Mouse (Mus musculus): ENCODE results near the gene Ccdc96. TPM values are rescaled to one million over a fixed set of nuclear protein-coding genes. Genes with fewer than 3 reads are reported as not detected.

Gene Ccdc96
- polyA plus RNA-seq, 1 experiment from 2014 or later, result 0.44 TPM

DNA sequence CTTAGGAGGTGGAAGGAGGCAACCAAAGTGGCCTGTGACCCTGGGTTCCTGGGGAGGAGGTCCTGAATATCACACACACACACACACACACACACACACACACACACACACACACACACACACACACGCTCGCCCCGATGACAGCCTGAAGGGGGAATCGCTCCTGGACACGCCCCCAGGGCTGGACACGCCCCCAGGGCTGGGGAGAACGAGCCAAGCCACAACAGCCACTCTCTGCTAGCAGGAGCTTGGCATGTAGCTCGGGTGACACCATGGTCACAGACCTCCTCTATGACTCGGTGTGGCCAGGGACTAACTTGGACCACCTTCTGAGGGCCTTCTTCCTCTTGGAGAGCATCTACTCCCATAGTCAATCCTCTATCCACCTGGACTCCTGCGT is 33.3 kb upstream of the Ccdc96 start:
- Histone ChIP-seq H3K9ac (ENCODE audit: low read depth, low read length) (no peak overlapping the region), H3K9me3 (replicated peaks; ENCODE audit: control insufficient read depth, low read length) (no peaks in the 10 kb centered on the region), H3K4me2 (no peak overlapping the region), H3K27me3 (ENCODE audit: control insufficient read depth, insufficient read depth, low read length) (0 out of 2 replicates have a peak, but pooled peaks cover 2% of the 10 kb centered on the region), H3K27ac (ENCODE audit: low read depth, low read length) (no peak overlapping the region), H3K4me3 (ENCODE audit: low read depth, low read length) (no peak overlapping the region), H3K4me1 (ENCODE audit: control insufficient read depth, insufficient read depth, low read length) (peaks cover 9% of the 10 kb centered on the region), H3K36me3 (ENCODE audit: control insufficient read depth, insufficient read depth, low read length) (no peaks in the 10 kb centered on the region)
- no peak for ATAC-seq (replicated peaks; ENCODE audit: insufficient number of reproducible peaks, low FRiP score, low TSS enrichment)
- WGBS (ENCODE audit: insufficient replicate concordance), result 27% methylated on average over 10 of the region's 10 CpGs

- WGBS (ENCODE audit: insufficient replicate concordance), result 70% methylated on average over 10 of the region's 10 CpGs
- Histone ChIP-seq H3K4me1 (ENCODE audit: control insufficient read depth, insufficient read depth, low read length) (peaks cover 9% of the 10 kb centered on the region), H3K4me2 (no peak overlapping the region), H3K9me3 (replicated peaks; ENCODE audit: control insufficient read depth, low read length) (no peaks in the 10 kb centered on the region), H3K27ac (ENCODE audit: low read depth, low read length) (no peak overlapping the region), H3K4me3 (ENCODE audit: low read depth, low read length) (no peak overlapping the region), H3K27me3 (ENCODE audit: control insufficient read depth, insufficient read depth, low read length) (no peaks in the 10 kb centered on the region), H3K9ac (ENCODE audit: low read depth, low read length) (no peak overlapping the region), H3K36me3 (ENCODE audit: control insufficient read depth, insufficient read depth, low read length) (no peaks in the 10 kb centered on the region)
- ATAC-seq (replicated peaks; ENCODE audit: insufficient number of reproducible peaks, low FRiP score, low TSS enrichment), result no peak
Observed at GRCm38 (mm10) chr5:36451872-36452389, 32.5 kb upstream of the Ccdc96 start.

DNA sequence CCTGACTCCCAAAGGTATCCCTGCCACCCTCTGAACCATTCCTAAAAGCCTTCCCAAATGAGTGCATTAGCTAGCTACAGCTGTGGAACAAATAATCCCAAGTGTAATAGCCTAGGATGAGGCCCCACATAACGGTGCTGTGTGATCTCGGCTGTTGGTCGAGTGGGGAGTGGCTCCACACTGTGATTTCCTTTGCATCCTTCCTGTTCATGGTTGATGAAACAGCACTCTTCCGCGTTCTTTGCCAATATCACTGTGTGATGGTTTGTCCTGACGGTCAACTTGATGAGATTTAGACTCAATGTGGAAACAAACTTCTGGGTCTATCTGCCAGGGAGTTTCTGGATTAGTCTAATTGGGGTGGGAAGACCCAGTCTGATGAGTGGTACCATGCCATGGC is 31.6 kb upstream of the Ccdc96 start:
- H3K9me3 ChIP-seq (replicated peaks; ENCODE audit: control insufficient read depth, low read length), result no peaks in the 10 kb centered on the region
- no peak for ATAC-seq (replicated peaks; ENCODE audit: insufficient number of reproducible peaks, low FRiP score, low TSS enrichment)
- H3K36me3 ChIP-seq (ENCODE audit: control insufficient read depth, insufficient read depth, low read length), result no peaks in the 10 kb centered on the region
- H3K9ac ChIP-seq (ENCODE audit: low read depth, low read length), result no peak overlapping the region
- peaks cover 9% of the 10 kb centered on the region for H3K4me1 ChIP-seq (ENCODE audit: control insufficient read depth, insufficient read depth, low read length)
- no peak overlapping the region for H3K4me3 ChIP-seq (ENCODE audit: low read depth, low read length)
- no peak overlapping the region for H3K4me2 ChIP-seq
- H3K27ac ChIP-seq (ENCODE audit: low read depth, low read length), result no peak overlapping the region
- no peaks in the 10 kb centered on the region for H3K27me3 ChIP-seq (ENCODE audit: control insufficient read depth, insufficient read depth, low read length)
- WGBS (ENCODE audit: insufficient replicate concordance), result 83% methylated on average over 6 of the region's 6 CpGs

DNA sequence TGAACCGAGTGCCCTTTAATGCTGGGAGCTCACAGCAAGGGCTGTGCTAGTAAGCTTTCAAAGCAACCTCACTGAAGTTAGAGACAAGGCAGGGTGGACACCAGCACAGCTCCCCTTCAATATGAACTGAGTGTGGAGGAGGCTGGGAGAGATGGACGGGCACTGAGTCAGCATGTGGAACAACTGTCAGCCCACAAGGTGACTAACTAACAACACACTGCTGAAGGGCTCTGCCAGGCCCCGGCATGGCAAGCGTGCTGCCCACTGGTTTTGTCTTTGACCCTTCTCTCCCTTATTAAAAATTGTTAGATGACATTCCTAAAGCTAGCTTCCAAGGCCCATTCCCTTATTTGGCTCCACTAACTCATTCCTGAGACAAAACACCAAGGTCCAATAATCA is 26.7 kb upstream of the Ccdc96 start:
- no peak for ATAC-seq (replicated peaks; ENCODE audit: insufficient number of reproducible peaks, low FRiP score, low TSS enrichment)
- no peak overlapping the region for H3K27ac ChIP-seq (ENCODE audit: low read depth, low read length)
- peaks cover 1% of the 10 kb centered on the region; the same call in 1 of the 2 replicates for H3K4me1 ChIP-seq (ENCODE audit: control insufficient read depth, insufficient read depth, low read length)
- no peak overlapping the region for H3K4me2 ChIP-seq
- H3K27me3 ChIP-seq (ENCODE audit: control insufficient read depth, insufficient read depth, low read length), result no peaks in the 10 kb centered on the region
- 59% methylated on average over 4 of the region's 4 CpGs for WGBS (ENCODE audit: insufficient replicate concordance)
- H3K36me3 ChIP-seq (ENCODE audit: control insufficient read depth, insufficient read depth, low read length), result no peaks in the 10 kb centered on the region
- no peak overlapping the region for H3K4me3 ChIP-seq (ENCODE audit: low read depth, low read length)
- no peak overlapping the region for H3K9ac ChIP-seq (ENCODE audit: low read depth, low read length)
- no peaks in the 10 kb centered on the region for H3K9me3 ChIP-seq (replicated peaks; ENCODE audit: control insufficient read depth, low read length)

GRCm38 (mm10) chr5:36458926-36459325 is 25.5 kb upstream of the Ccdc96 start:
- H3K4me3 ChIP-seq (ENCODE audit: low read depth, low read length), result no peak overlapping the region
- H3K4me1 ChIP-seq (ENCODE audit: control insufficient read depth, insufficient read depth, low read length), result peaks cover 3% of the 10 kb centered on the region; the same call in 1 of the 2 replicates
- 11% methylated on average over 4 of the region's 4 CpGs for WGBS (ENCODE audit: insufficient replicate concordance)
- H3K9ac ChIP-seq (ENCODE audit: low read depth, low read length), result no peak overlapping the region
- no peak for ATAC-seq (replicated peaks; ENCODE audit: insufficient number of reproducible peaks, low FRiP score, low TSS enrichment)
- H3K9me3 ChIP-seq (replicated peaks; ENCODE audit: control insufficient read depth, low read length), result no peaks in the 10 kb centered on the region
- H3K27ac ChIP-seq (ENCODE audit: low read depth, low read length), result no peak overlapping the region
- H3K4me2 ChIP-seq, result no peak overlapping the region
- no peaks in the 10 kb centered on the region for H3K36me3 ChIP-seq (ENCODE audit: control insufficient read depth, insufficient read depth, low read length)
- H3K27me3 ChIP-seq (ENCODE audit: control insufficient read depth, insufficient read depth, low read length), result no peaks in the 10 kb centered on the region

DNA sequence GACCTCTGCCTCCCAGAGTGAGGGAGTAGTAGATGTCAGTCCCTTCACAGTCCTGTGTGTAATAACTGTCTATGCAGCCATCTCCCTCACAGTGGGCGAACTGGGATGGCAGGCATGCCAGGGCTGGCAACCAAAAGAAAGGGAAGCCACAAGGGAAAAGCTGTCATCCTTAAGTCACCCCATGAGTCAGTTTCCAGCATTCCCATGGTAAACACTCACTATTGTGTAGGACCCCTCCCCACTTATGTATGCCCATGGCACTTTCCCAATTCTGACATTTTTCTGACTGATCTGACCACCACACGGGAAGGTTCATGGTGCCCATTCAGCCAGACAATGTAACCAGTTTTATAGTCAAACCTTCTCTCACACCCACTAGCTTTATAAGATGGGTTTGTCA is 23.7 kb upstream of the Ccdc96 start:
- no peak overlapping the region for H3K27ac ChIP-seq (ENCODE audit: low read depth, low read length)
- no peak overlapping the region for H3K4me3 ChIP-seq (ENCODE audit: low read depth, low read length)
- H3K9ac ChIP-seq (ENCODE audit: low read depth, low read length), result no peak overlapping the region
- no peaks in the 10 kb centered on the region for H3K36me3 ChIP-seq (ENCODE audit: control insufficient read depth, insufficient read depth, low read length)
- no peak for ATAC-seq (replicated peaks; ENCODE audit: insufficient number of reproducible peaks, low FRiP score, low TSS enrichment)
- H3K27me3 ChIP-seq (ENCODE audit: control insufficient read depth, insufficient read depth, low read length), result no peaks in the 10 kb centered on the region
- no peak overlapping the region for H3K4me2 ChIP-seq
- H3K9me3 ChIP-seq (replicated peaks; ENCODE audit: control insufficient read depth, low read length), result no peaks in the 10 kb centered on the region
- 79% methylated on average over 2 of the region's 2 CpGs for WGBS (ENCODE audit: insufficient replicate concordance)
- peaks cover 7% of the 10 kb centered on the region for H3K4me1 ChIP-seq (ENCODE audit: control insufficient read depth, insufficient read depth, low read length)

DNA sequence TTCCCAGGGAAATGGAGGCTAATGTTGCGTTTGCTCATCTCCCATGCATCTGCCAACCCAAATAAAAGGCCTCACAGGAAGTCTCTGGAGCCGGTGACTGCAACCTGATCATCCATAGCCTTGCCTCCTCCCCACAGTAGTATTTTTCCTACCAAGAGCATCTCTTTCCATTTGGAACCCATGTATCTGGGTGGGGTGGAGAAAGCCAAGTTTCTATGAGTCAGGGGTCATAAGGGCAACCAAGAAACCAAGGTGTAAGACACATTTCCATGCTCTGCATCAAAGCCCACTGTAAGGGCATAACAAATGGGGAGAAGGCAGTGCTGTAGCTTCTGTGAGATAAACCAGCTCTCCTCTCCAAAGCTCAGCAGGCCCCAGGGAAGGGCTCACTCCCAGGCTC is 23.2 kb upstream of the Ccdc96 start:
- Histone ChIP-seq H3K9ac (ENCODE audit: low read depth, low read length) (no peak overlapping the region), H3K36me3 (ENCODE audit: control insufficient read depth, insufficient read depth, low read length) (no peaks in the 10 kb centered on the region), H3K4me1 (ENCODE audit: control insufficient read depth, insufficient read depth, low read length) (peaks cover 12% of the 10 kb centered on the region), H3K9me3 (replicated peaks; ENCODE audit: control insufficient read depth, low read length) (no peaks in the 10 kb centered on the region), H3K27ac (ENCODE audit: low read depth, low read length) (no peak overlapping the region), H3K4me3 (ENCODE audit: low read depth, low read length) (no peak overlapping the region), H3K4me2 (no peak overlapping the region), H3K27me3 (ENCODE audit: control insufficient read depth, insufficient read depth, low read length) (no peaks in the 10 kb centered on the region)
- 57% methylated on average over 2 of the region's 2 CpGs for WGBS (ENCODE audit: insufficient replicate concordance)
- ATAC-seq (replicated peaks; ENCODE audit: insufficient number of reproducible peaks, low FRiP score, low TSS enrichment), result no peak

GRCm38 (mm10) chr5:36462810-36463209 is 21.6 kb upstream of the Ccdc96 start:
- Histone ChIP-seq H3K27ac (ENCODE audit: low read depth, low read length) (no peak overlapping the region), H3K36me3 (ENCODE audit: control insufficient read depth, insufficient read depth, low read length) (no peaks in the 10 kb centered on the region), H3K9ac (ENCODE audit: low read depth, low read length) (no peak overlapping the region), H3K4me1 (ENCODE audit: control insufficient read depth, insufficient read depth, low read length) (peaks cover 13% of the 10 kb centered on the region), H3K27me3 (ENCODE audit: control insufficient read depth, insufficient read depth, low read length) (no peaks in the 10 kb centered on the region), H3K4me2 (no peak overlapping the region), H3K9me3 (replicated peaks; ENCODE audit: control insufficient read depth, low read length) (no peaks in the 10 kb centered on the region), H3K4me3 (ENCODE audit: low read depth, low read length) (no peak overlapping the region)
- no peak for ATAC-seq (replicated peaks; ENCODE audit: insufficient number of reproducible peaks, low FRiP score, low TSS enrichment)
- WGBS (ENCODE audit: insufficient replicate concordance), result 19% methylated on average over 7 of the region's 7 CpGs

DNA sequence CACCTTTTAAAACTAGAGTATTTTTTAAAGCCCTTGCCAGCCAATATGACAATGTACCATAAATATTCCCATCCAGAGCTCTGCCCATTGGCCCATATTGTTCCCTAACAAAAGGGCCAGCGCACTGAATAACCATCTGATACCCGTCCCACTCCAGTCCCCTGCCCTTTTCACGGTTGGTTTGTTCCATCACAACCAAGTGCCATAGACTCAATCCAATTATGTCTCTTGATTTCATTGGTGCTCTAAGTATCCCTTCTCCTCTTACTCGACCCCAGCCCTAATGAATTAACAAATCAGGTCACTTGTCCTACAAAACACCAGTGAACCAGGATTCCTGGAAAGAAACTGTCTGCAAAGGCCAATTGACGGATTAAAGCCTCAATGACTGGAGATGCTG is 21.0 kb upstream of the Ccdc96 start:
- Histone ChIP-seq H3K9me3 (replicated peaks; ENCODE audit: control insufficient read depth, low read length) (no peaks in the 10 kb centered on the region), H3K9ac (ENCODE audit: low read depth, low read length) (no peak overlapping the region), H3K4me2 (no peak overlapping the region), H3K36me3 (ENCODE audit: control insufficient read depth, insufficient read depth, low read length) (no peaks in the 10 kb centered on the region), H3K27ac (ENCODE audit: low read depth, low read length) (no peak overlapping the region), H3K27me3 (ENCODE audit: control insufficient read depth, insufficient read depth, low read length) (no peaks in the 10 kb centered on the region), H3K4me3 (ENCODE audit: low read depth, low read length) (no peak overlapping the region), H3K4me1 (ENCODE audit: control insufficient read depth, insufficient read depth, low read length) (peaks cover 13% of the 10 kb centered on the region)
- 61% methylated on average over 5 of the region's 5 CpGs for WGBS (ENCODE audit: insufficient replicate concordance)
- no peak for ATAC-seq (replicated peaks; ENCODE audit: insufficient number of reproducible peaks, low FRiP score, low TSS enrichment)
